Mouse (Mus musculus): ENCODE data around the gene Agbl3.

DNA sequence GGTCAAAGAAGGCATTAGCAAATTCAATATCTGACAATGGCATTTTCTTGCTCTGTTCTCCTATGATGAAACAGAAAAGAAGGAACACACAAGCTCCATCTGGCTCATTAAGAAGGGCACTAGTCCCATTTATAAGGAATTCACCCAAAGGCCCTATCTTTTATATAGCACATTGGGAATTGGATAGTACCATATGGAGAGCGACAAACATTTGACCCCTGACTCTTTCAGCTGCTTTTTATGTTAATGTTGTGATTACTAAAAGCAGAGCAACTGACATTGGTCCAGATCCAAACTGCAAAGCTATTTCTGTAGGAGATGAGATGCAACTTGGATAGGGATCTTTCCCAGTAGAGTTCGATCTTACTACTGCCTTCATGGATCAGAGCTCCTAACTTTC is 21.9 kb upstream of the Agbl3 start:
- no peak for TF ChIP-seq CTCF (IDR thresholded peaks at IDR 0.05; ENCODE audit: control insufficient read depth, insufficient read depth, low read length)
- no peak for TF ChIP-seq POLR2A (IDR thresholded peaks at IDR 0.05; ENCODE audit: borderline replicate concordance, control insufficient read depth, low read depth, low read length)
